Mouse (Mus musculus) liver (tissue): ENCODE measurements around the gene D17H6S53E.

Source experiments
- DNase-seq: peaks from one replicate; pipeline ENCODE4 v3.0.0-alpha.2; 2020; ENCODE audit warnings: mixed read lengths

D17H6S53E gene

GRCm38 (mm10) chr17:35162730-35163129 lies 36.6 kb downstream of the D17H6S53E start:
- DNase-seq: no peak

- DNase-seq: no peak
These were observed 37.3 kb downstream of the D17H6S53E start for GRCm38 (mm10) chr17:35163326-35164081.

GRCm38 (mm10) chr17:35164218-35164567 lies 38.0 kb downstream of the D17H6S53E start:
- DNase-seq: peak; percentile 30

GRCm38 (mm10) chr17:35164568-35165450 lies 38.6 kb downstream of the D17H6S53E start, which contains the start of gene Prrc2a:
Gene Prrc2a, minus strand, starts transcription at chr17:35164897.
- DNase-seq: peak; percentile 97

DNA sequence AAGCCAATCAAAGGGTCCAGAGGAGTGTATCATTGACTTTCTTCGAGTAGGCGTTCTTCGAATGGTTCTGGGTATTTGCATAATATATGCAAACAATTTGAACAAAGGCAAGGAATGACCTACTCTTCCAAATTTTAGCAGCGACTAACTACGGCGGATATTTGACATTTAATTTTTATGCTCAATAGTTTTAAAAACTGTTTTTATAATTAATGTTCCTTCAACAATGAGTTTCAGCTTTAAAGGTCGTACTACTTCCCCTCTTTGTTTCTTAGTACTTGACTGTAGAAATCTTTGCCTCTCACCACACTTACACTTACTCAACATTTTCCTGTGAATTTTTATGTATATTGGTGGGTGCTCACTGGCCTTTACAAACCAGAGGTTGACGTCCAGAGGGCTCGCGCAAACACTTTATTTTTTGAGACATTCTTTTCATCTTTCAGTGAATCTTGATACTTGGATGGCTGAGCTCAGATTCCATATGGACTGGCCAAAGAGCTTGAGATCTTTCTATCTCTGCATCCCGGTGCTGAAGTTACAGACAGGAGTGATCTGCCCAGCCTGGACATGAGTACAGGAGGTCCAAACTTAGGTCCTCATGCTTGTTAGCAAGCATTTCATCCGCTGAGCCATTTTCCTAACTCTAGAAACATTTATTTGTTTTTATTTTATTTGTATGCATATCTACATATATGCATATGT lies 39.4 kb downstream of the D17H6S53E start:
- DNase-seq: no peak

DNA sequence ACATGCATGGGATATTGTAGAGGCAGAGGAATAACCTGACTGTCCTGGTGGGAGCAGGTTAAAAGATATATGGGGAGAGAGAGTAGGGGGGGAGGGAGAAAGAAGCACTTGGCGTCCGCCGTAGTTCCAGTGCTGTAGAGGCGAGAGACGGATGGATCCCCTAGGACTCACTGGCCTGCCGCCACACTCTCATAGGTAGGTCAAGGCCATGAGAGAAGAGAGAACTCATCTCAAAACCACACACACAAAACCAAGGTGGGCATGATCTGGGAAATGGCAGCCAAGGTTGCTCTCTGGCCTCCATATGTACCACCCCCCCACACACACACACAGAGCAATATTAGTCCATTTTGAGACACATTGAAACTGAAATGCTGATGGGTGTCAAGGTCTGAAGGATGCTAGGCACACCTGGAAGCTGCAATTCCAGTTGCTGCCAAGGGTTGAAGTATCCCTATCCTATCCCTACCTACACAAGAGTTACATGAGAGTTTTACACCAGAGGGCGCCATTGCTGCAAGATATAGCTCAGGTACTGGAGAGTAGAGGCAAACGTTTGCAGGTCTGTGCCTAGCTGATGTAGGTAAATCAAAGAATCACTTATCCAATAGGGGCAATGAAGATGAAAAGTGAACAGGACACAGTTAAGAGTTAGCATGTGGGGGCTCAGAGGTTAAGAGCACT lies 40.3 kb downstream of the D17H6S53E start:
- peak; percentile 65 for DNase-seq

- no peak for DNase-seq
These were observed 41.6 kb downstream of the D17H6S53E start for GRCm38 (mm10) chr17:35167794-35168193.

- DNase-seq: no peak
These were observed 42.5 kb downstream of the D17H6S53E start for GRCm38 (mm10) chr17:35168541-35169207.

- DNase-seq: no peak
These were observed 46.5 kb downstream of the D17H6S53E start for GRCm38 (mm10) chr17:35172445-35173234.

DNA sequence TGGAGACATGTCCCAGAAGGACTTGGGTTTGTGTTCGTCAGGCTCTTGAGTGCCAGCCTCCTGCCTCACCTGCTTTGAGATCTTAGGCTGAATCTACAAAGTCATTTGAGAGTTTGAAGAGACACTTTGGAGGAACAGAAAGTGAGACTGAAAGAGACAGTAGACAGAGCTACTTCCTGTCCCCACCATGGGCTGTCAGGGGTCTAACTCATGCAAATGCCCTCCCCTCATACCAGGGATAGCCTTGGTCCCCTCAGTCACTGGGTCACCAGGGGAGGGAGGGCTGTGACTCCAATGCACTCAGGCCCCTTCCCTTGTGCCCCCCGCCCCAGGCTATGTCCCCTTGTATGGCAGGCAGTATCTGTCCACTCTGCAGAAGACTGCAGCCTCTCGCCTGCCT lies 47.2 kb downstream of the D17H6S53E start:
- DNase-seq: no peak

DNA sequence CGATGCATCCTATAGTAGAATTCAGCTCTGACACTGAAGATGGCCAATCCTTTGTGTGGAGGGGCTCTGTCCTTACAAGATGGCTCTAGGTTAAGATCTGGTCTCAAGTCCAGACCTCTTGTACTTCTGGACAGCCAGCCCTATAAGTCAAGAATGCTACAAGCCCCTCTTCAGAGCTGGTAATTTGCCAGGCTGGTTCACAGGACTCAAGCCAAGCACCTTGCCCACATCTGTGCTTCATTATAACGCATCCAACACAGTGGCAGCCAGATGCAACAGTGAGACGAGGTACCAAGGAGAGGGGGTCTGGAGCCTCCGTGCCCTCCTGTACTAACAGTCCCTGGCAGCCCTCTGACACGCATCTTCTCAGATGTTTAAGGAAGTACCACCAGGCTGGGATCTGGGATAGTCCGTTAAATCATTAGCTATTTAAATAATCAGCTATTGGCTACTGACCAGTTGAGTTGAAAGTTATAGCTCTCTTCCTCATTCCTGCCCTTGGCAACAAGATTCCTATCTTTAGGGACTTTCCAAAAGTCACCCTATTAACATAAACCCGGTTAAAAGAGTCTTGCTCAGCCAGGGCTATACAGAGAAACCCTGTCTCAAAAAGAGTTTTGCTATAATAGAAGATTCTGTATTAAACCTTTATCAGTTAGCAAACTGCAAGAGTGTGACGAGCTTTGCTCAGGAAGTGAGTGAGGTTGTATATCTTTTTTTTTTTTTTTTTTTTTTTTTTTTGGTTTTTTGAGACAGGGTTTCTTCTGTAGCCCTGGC lies 48.2 kb downstream of the D17H6S53E start:
- DNase-seq: no peak

- no peak for DNase-seq
These were observed 49.2 kb downstream of the D17H6S53E start for GRCm38 (mm10) chr17:35175382-35175781.

- DNase-seq: no peak
These were observed 49.8 kb downstream of the D17H6S53E start, which contains the start of gene Aif1 for GRCm38 (mm10) chr17:35175968-35176367. Gene Aif1, minus strand, starts transcription at chr17:35176068.
